Mouse (Mus musculus) embryonic facial prominence, embryonic 13.5 days (tissue): ENCODE data around the gene Guca1a. TPM values are rescaled to one million over a fixed set of nuclear protein-coding genes. Genes with fewer than 3 reads are reported as not detected.

Experiments used
- ATAC-seq: fragments of 200-750 bp; cut with Nextera tagmentation; 2 replicates; pipeline ENCODE4 v1.8.0; 2017; ENCODE audit warnings: low read depth; ENCODE audit not compliant: insufficient number of reproducible peaks, insufficient read depth, low FRiP score, low TSS enrichment
- H3K27ac ChIP-seq: fragments of 300-500 bp; sonication (generic); 2 replicates; pipeline ENCODE4 v1.5.1; 2015; ENCODE audit warnings: moderate library complexity, mild to moderate bottlenecking, inconsistent platforms
- H3K27me3 ChIP-seq: fragments of 300-500 bp; sonication (generic); 2 replicates; pipeline ENCODE4 v1.6.1; 2015; ENCODE audit warnings: mild to moderate bottlenecking, inconsistent platforms
- H3K36me3 ChIP-seq: fragments of 300-500 bp; sonication (generic); 2 replicates; pipeline ENCODE4 v1.6.1; 2015; ENCODE audit warnings: mild to moderate bottlenecking, inconsistent platforms
- H3K4me1 ChIP-seq: fragments of 300-500 bp; sonication (generic); 2 replicates; pipeline ENCODE4 v1.6.1; 2015; ENCODE audit warnings: inconsistent platforms
- H3K4me2 ChIP-seq: fragments of 300-500 bp; sonication (generic); 2 replicates; pipeline ENCODE4 v1.6.1; 2015; ENCODE audit warnings: moderate library complexity, mild to moderate bottlenecking, inconsistent platforms
- H3K4me3 ChIP-seq: fragments of 300-500 bp; sonication (generic); 2 replicates; pipeline ENCODE4 v1.5.1; 2015; ENCODE audit warnings: mild to moderate bottlenecking, inconsistent platforms
- H3K9ac ChIP-seq: fragments of 300-500 bp; sonication (generic); 2 replicates; pipeline ENCODE4 v1.6.1; 2015; ENCODE audit warnings: mild to moderate bottlenecking, inconsistent platforms
- H3K9me3 ChIP-seq: fragments of 300-500 bp; sonication (generic); 2 replicates; pipeline ENCODE4 v1.6.1; 2016; ENCODE audit warnings: inconsistent platforms
- WGBS: fragments of 180-500 bp; shearing (Covaris S2); methylation state at CpG from one replicate; pipeline ENCODE4 v1.1.7; 2015; ENCODE audit warnings: mixed read lengths; 5-methylcytosine and 5-hydroxymethylcytosine counted together
- polyA plus RNA-seq: library from polyadenylated mRNA; unstranded; fragments of >200 nt; fragmentation: Nextera tagmentation; extraction: Ambion mirVana; gene quantifications from 2 replicates; pipeline ENCODE4 v1.2.1, GENCODE M21; 2015

Guca1a gene
- polyA plus RNA-seq, 1 experiment from 2014 or later: 2.0 TPM

- 20% methylated on average over 8 of the region's 8 CpGs for WGBS
Observed at GRCm38 (mm10) chr17:47408558-47408898, 8.1 kb upstream of the Guca1a start.

GRCm38 (mm10) chr17:47407717-47408557 is 7.6 kb upstream of the Guca1a start:
- H3K27ac ChIP-seq: no peak overlapping the region
- H3K36me3 ChIP-seq: no peaks in the 10 kb centered on the region
- H3K4me2 ChIP-seq: no peak overlapping the region
- ATAC-seq: no peak
- no peak overlapping the region for H3K4me3 ChIP-seq
- 58% methylated on average over 10 of the region's 10 CpGs for WGBS
- peaks cover 3% of the 10 kb centered on the region; the same call in 1 of the 2 replicates for H3K4me1 ChIP-seq
- H3K9me3 ChIP-seq: no peaks in the 10 kb centered on the region
- no peak overlapping the region for H3K9ac ChIP-seq
- peaks cover 57% of the 10 kb centered on the region for H3K27me3 ChIP-seq

More at GRCm38 (mm10) chr17:47408558-47408898, 8.1 kb upstream of the Guca1a start:
- H3K27me3 ChIP-seq: peaks cover 59% of the 10 kb centered on the region
- peaks cover 3% of the 10 kb centered on the region; the same call in 1 of the 2 replicates for H3K4me1 ChIP-seq
- no peak for ATAC-seq
- no peak overlapping the region for H3K4me3 ChIP-seq
- H3K36me3 ChIP-seq: no peaks in the 10 kb centered on the region
- no peak overlapping the region for H3K27ac ChIP-seq
- H3K9me3 ChIP-seq: no peaks in the 10 kb centered on the region
- no peak overlapping the region for H3K4me2 ChIP-seq
- no peak overlapping the region for H3K9ac ChIP-seq

- no peaks in the 10 kb centered on the region for H3K36me3 ChIP-seq
- peaks cover 52% of the 10 kb centered on the region for H3K27me3 ChIP-seq
- H3K27ac ChIP-seq: no peak overlapping the region
- H3K9me3 ChIP-seq: no peaks in the 10 kb centered on the region
- no peak overlapping the region for H3K4me3 ChIP-seq
- ATAC-seq: no peak
- no peak overlapping the region for H3K9ac ChIP-seq
- H3K4me2 ChIP-seq: no peak overlapping the region
- WGBS: 84% methylated on average over 8 of the region's 8 CpGs
- peaks cover 10% of the 10 kb centered on the region; the same call in 1 of the 2 replicates for H3K4me1 ChIP-seq
Observed at GRCm38 (mm10) chr17:47399091-47399490, 1.3 kb downstream of the Guca1a start.

- H3K4me3 ChIP-seq: peak overlapping the region; percentile 35
- H3K36me3 ChIP-seq: no peaks in the 10 kb centered on the region
- 3% methylated on average over 20 of the region's 20 CpGs for WGBS
- peaks cover 45% of the 10 kb centered on the region for H3K27me3 ChIP-seq
- peak; percentile 15; the same call in 1 of the 2 replicates for ATAC-seq
- peak overlapping the region; percentile 56 for H3K4me2 ChIP-seq
- H3K9ac ChIP-seq: peak overlapping the region; percentile 41; the same call in 1 of the 2 replicates
- H3K9me3 ChIP-seq: no peaks in the 10 kb centered on the region
- H3K4me1 ChIP-seq: peaks cover 10% of the 10 kb centered on the region; the same call in 1 of the 2 replicates
- H3K27ac ChIP-seq: no peak overlapping the region
Observed at GRCm38 (mm10) chr17:47395376-47395913, 4.9 kb downstream of the Guca1a start.

- Histone ChIP-seq H3K4me3 (peak overlapping the region; percentile 35), H3K4me2 (peak overlapping the region; percentile 56), H3K9me3 (no peaks in the 10 kb centered on the region), H3K27ac (no peak overlapping the region), H3K27me3 (peaks cover 35% of the 10 kb centered on the region), H3K36me3 (no peaks in the 10 kb centered on the region), H3K9ac (peak overlapping the region; percentile 41), H3K4me1 (peaks cover 10% of the 10 kb centered on the region; the same call in 1 of the 2 replicates)
- WGBS: 17% methylated on average over 24 of the region's 24 CpGs
- ATAC-seq: no peak
Observed at GRCm38 (mm10) chr17:47394223-47394869, 6.0 kb downstream of the Guca1a start.

GRCm38 (mm10) chr17:47386649-47387048 is 13.7 kb downstream of the Guca1a start:
- no peaks in the 10 kb centered on the region for H3K9me3 ChIP-seq
- H3K9ac ChIP-seq: no peak overlapping the region
- H3K4me1 ChIP-seq: no peaks in the 10 kb centered on the region
- no peak for ATAC-seq
- H3K4me2 ChIP-seq: no peak overlapping the region
- no peaks in the 10 kb centered on the region for H3K27me3 ChIP-seq
- no peak overlapping the region for H3K4me3 ChIP-seq
- no peak overlapping the region for H3K27ac ChIP-seq
- peaks cover 8% of the 10 kb centered on the region for H3K36me3 ChIP-seq
- 59% methylated on average over 4 of the region's 4 CpGs for WGBS

GRCm38 (mm10) chr17:47385145-47385544 is 15.2 kb downstream of the Guca1a start, which contains the start of gene Guca1b:
Gene Guca1b (plus strand): TSS chr17:47385393.
- ATAC-seq: no peak
- no peak within 1 kb of the TSS for H3K4me3 ChIP-seq
- WGBS: 39% methylated on average over 10 of the region's 10 CpGs

GRCm38 (mm10) chr17:47384064-47384463 is 16.3 kb downstream of the Guca1a start:
- no peak for ATAC-seq
- Histone ChIP-seq H3K4me1 (no peaks in the 10 kb centered on the region), H3K4me3 (no peak overlapping the region), H3K4me2 (no peak overlapping the region), H3K27me3 (no peaks in the 10 kb centered on the region), H3K27ac (no peak overlapping the region), H3K9ac (no peak overlapping the region), H3K36me3 (peaks cover 34% of the 10 kb centered on the region), H3K9me3 (no peaks in the 10 kb centered on the region)
- 87% methylated on average over 3 of the region's 3 CpGs for WGBS

More at GRCm38 (mm10) chr17:47385145-47385544, 15.2 kb downstream of the Guca1a start, which contains the start of gene Guca1b:
- H3K36me3 ChIP-seq: peaks cover 23% of the 10 kb centered on the region
- no peaks in the 10 kb centered on the region for H3K27me3 ChIP-seq
- no peak within 1 kb of the TSS for H3K4me2 ChIP-seq
- H3K4me1 ChIP-seq: no peaks in the 10 kb centered on the region
- H3K9me3 ChIP-seq: no peaks in the 10 kb centered on the region
- H3K27ac ChIP-seq: no peak within 1 kb of the TSS
- no peak within 1 kb of the TSS for H3K9ac ChIP-seq

GRCm38 (mm10) chr17:47383266-47383665 is 17.1 kb downstream of the Guca1a start:
- Histone ChIP-seq H3K4me2 (no peak overlapping the region), H3K4me1 (no peaks in the 10 kb centered on the region), H3K27me3 (no peaks in the 10 kb centered on the region), H3K9ac (no peak overlapping the region), H3K4me3 (no peak overlapping the region), H3K36me3 (peaks cover 41% of the 10 kb centered on the region), H3K9me3 (no peaks in the 10 kb centered on the region), H3K27ac (no peak overlapping the region)
- 85% methylated on average over 4 of the region's 4 CpGs for WGBS
- ATAC-seq: no peak

GRCm38 (mm10) chr17:47381917-47382316 is 18.5 kb downstream of the Guca1a start:
- no peaks in the 10 kb centered on the region for H3K9me3 ChIP-seq
- H3K9ac ChIP-seq: no peak overlapping the region
- H3K27me3 ChIP-seq: no peaks in the 10 kb centered on the region
- H3K4me3 ChIP-seq: no peak overlapping the region
- peaks cover 54% of the 10 kb centered on the region for H3K36me3 ChIP-seq
- WGBS: 85% methylated on average over 11 of the region's 11 CpGs
- H3K4me1 ChIP-seq: no peaks in the 10 kb centered on the region
- H3K4me2 ChIP-seq: no peak overlapping the region
- no peak overlapping the region for H3K27ac ChIP-seq
- ATAC-seq: peak; percentile 10; the same call in 1 of the 2 replicates

GRCm38 (mm10) chr17:47378133-47378532 is 22.3 kb downstream of the Guca1a start:
- ATAC-seq: no peak
- Histone ChIP-seq H3K36me3 (peaks cover 86% of the 10 kb centered on the region), H3K9me3 (no peaks in the 10 kb centered on the region)

More at GRCm38 (mm10) chr17:47378133-47378532, 22.3 kb downstream of the Guca1a start:
- H3K4me2 ChIP-seq: no peak overlapping the region
- WGBS: 86% methylated on average over 15 of the region's 15 CpGs
- no peak overlapping the region for H3K4me3 ChIP-seq
- no peak overlapping the region for H3K9ac ChIP-seq
- H3K27me3 ChIP-seq: no peaks in the 10 kb centered on the region
- no peak overlapping the region for H3K27ac ChIP-seq
- H3K4me1 ChIP-seq: no peaks in the 10 kb centered on the region
